Mouse (Mus musculus): ENCODE measurements around the gene Tifa. TPM values are rescaled to one million over a fixed set of nuclear protein-coding genes. Genes with fewer than 3 reads are reported as not detected.

Tifa gene
- polyA plus RNA-seq, 1 experiment from 2014 or later: 4.9 TPM

DNA sequence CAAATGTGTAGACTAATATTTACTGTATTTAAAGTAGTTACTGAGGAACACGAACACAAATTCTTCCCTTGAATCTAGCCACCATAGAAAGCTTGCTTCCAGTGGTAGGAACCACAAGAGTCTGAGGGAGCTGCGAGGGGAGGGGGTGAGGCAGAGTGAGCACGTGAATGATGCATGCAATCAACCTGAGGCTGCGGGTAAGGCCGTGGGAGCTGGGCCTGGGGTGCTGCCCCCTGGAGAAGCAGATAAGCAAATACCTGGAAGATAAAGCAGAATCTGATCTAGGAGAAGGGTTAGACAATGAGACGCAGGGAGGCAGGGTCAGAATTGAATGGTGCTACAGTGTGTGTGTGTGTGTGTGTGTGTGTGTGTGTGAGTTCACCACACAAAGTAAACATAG lies 41.5 kb downstream of the Tifa start:
- 49% methylated on average over 6 of the region's 6 CpGs for WGBS
- Histone ChIP-seq H3K9ac (no peak overlapping the region), H3K4me3 (no peak overlapping the region), H3K27ac (no peak overlapping the region), H3K4me1 (peaks cover 24% of the 10 kb centered on the region), H3K27me3 (no peaks in the 10 kb centered on the region), H3K36me3 (no peaks in the 10 kb centered on the region; the same call in 1 of the 2 replicates), H3K4me2 (no peak overlapping the region), H3K9me3 (no peaks in the 10 kb centered on the region)
- no peak for ATAC-seq (ENCODE audit: borderline replicate concordance, extremely low read depth, low FRiP score, low TSS enrichment)

- H3K4me3 ChIP-seq: no peak overlapping the region
- H3K36me3 ChIP-seq: no peaks in the 10 kb centered on the region; the same call in 1 of the 2 replicates
- H3K27ac ChIP-seq: no peak overlapping the region
- H3K27me3 ChIP-seq: no peaks in the 10 kb centered on the region
- H3K9me3 ChIP-seq: no peaks in the 10 kb centered on the region
- H3K4me1 ChIP-seq: peaks cover 17% of the 10 kb centered on the region
- 67% methylated on average over 4 of the region's 4 CpGs for WGBS
- H3K9ac ChIP-seq: no peak overlapping the region
- no peak for ATAC-seq (ENCODE audit: borderline replicate concordance, extremely low read depth, low FRiP score, low TSS enrichment)
- no peak overlapping the region for H3K4me2 ChIP-seq
Measured at GRCm38 (mm10) chr3:127834040-127834439, 44.4 kb downstream of the Tifa start.

- WGBS: 68% methylated on average over 6 of the region's 6 CpGs
- Histone ChIP-seq H3K4me3 (no peak overlapping the region), H3K9ac (no peak overlapping the region; the same call in 1 of the 2 replicates), H3K27ac (no peak overlapping the region), H3K9me3 (no peaks in the 10 kb centered on the region), H3K36me3 (no peaks in the 10 kb centered on the region; the same call in 1 of the 2 replicates), H3K27me3 (no peaks in the 10 kb centered on the region), H3K4me1 (peaks cover 17% of the 10 kb centered on the region), H3K4me2 (0 out of 2 replicates have a peak overlapping the region, but pooled peaks have one; percentile 78)
- ATAC-seq (ENCODE audit: borderline replicate concordance, extremely low read depth, low FRiP score, low TSS enrichment): no peak
Measured at GRCm38 (mm10) chr3:127835594-127835993, 46.0 kb downstream of the Tifa start.

DNA sequence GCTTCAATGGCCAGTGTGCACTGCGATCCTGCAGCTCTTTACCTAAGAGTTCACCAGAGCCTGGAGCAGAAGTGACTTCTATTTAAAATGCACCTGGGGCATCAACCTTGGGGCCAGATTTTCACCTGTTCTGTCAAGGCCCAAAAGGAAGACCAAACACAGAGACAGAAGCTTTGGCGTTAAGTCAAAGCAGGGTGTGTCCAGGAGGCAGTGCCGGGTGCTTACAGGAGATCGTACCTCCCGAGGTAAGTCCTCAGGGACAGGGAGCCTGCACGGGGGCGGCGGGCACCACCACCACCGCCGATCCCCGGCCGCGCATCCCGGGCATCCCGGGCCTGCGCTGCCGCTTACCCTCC lies 47.2 kb downstream of the Tifa start:
- under 1% methylated on average over 17 of the region's 17 CpGs for WGBS
- H3K4me3 ChIP-seq: peak overlapping the region; percentile 82
- peak overlapping the region; percentile 90 for H3K27ac ChIP-seq
- H3K4me2 ChIP-seq: peak overlapping the region; percentile 78
- peaks cover 17% of the 10 kb centered on the region for H3K4me1 ChIP-seq
- no peak for ATAC-seq (ENCODE audit: borderline replicate concordance, extremely low read depth, low FRiP score, low TSS enrichment)
- no peaks in the 10 kb centered on the region for H3K36me3 ChIP-seq
- H3K27me3 ChIP-seq: no peaks in the 10 kb centered on the region
- no peaks in the 10 kb centered on the region for H3K9me3 ChIP-seq
- H3K9ac ChIP-seq: peak overlapping the region; percentile 85

- Histone ChIP-seq H3K9me3 (no peaks in the 10 kb centered on the region), H3K4me2 (peak within 1 kb of the TSS; percentile 78), H3K4me1 (peaks cover 17% of the 10 kb centered on the region), H3K9ac (peak within 1 kb of the TSS; percentile 85), H3K27ac (peak within 1 kb of the TSS; percentile 90), H3K4me3 (peak within 1 kb of the TSS; percentile 82), H3K27me3 (no peaks in the 10 kb centered on the region), H3K36me3 (no peaks in the 10 kb centered on the region)
- peak; percentile 97 for ATAC-seq (ENCODE audit: borderline replicate concordance, extremely low read depth, low FRiP score, low TSS enrichment)
- under 1% methylated on average over 68 of the region's 89 CpGs for WGBS
Measured at GRCm38 (mm10) chr3:127837154-127837865, 47.7 kb downstream of the Tifa start, which contains the start of gene Ap1ar. Gene Ap1ar, minus strand, starts transcription at chr3:127837523.

- H3K27ac ChIP-seq: peak overlapping the region; percentile 90
- 27% methylated on average over 8 of the region's 8 CpGs for WGBS
- H3K9me3 ChIP-seq: no peaks in the 10 kb centered on the region
- no peak for ATAC-seq (ENCODE audit: borderline replicate concordance, extremely low read depth, low FRiP score, low TSS enrichment)
- H3K36me3 ChIP-seq: no peaks in the 10 kb centered on the region
- H3K4me2 ChIP-seq: peak overlapping the region; percentile 78
- H3K27me3 ChIP-seq: no peaks in the 10 kb centered on the region
- H3K9ac ChIP-seq: peak overlapping the region; percentile 85
- H3K4me3 ChIP-seq: peak overlapping the region; percentile 82
- H3K4me1 ChIP-seq: peaks cover 18% of the 10 kb centered on the region
Measured at GRCm38 (mm10) chr3:127837972-127838644, 48.5 kb downstream of the Tifa start.

GRCm38 (mm10) chr3:127841926-127842325 lies 52.3 kb downstream of the Tifa start:
- H3K4me1 ChIP-seq: peaks cover 7% of the 10 kb centered on the region
- H3K27me3 ChIP-seq: no peaks in the 10 kb centered on the region
- H3K27ac ChIP-seq: no peak overlapping the region
- no peak overlapping the region for H3K9ac ChIP-seq
- no peak for ATAC-seq (ENCODE audit: borderline replicate concordance, extremely low read depth, low FRiP score, low TSS enrichment)
- H3K4me3 ChIP-seq: no peak overlapping the region
- WGBS: 88% methylated on average over 8 of the region's 8 CpGs
- H3K36me3 ChIP-seq: no peaks in the 10 kb centered on the region
- no peaks in the 10 kb centered on the region for H3K9me3 ChIP-seq
- no peak overlapping the region for H3K4me2 ChIP-seq

DNA sequence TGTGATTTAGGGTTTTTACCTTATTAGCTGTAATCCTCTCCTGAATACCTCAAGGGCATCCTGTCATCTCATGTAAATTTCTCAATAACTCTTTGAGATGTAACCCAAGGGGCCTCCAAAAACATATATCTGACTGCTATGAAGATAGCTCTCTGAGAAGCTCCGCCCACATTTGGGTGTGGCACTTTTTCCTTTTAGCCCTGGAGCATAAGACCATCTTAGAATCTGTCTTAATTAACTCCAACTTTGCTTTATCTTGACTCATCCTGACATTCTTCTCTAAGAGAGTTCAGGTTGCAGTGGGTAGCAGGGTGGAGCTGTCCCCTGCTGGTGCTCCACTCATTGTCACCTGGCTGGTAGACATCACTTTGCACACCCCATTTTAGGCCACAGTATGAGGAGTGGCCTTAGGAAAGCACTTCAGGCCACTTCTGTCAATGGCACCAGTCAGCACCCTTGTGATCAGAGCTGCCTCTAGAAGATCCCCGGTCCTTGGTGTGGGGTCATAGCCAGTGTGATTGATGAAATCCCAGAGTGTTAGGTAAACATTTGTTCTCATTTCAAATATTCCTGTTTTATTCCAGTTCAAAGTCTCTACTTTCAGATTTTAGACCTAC lies 53.8 kb downstream of the Tifa start:
- 46% methylated on average over 2 of the region's 2 CpGs for WGBS
- H3K4me2 ChIP-seq: no peak overlapping the region
- H3K4me1 ChIP-seq: peaks cover 7% of the 10 kb centered on the region
- no peaks in the 10 kb centered on the region for H3K36me3 ChIP-seq
- no peaks in the 10 kb centered on the region for H3K27me3 ChIP-seq
- no peak overlapping the region for H3K27ac ChIP-seq
- no peak overlapping the region for H3K9ac ChIP-seq
- H3K9me3 ChIP-seq: no peaks in the 10 kb centered on the region
- peak; percentile 31; the same call in 1 of the 2 replicates for ATAC-seq (ENCODE audit: borderline replicate concordance, extremely low read depth, low FRiP score, low TSS enrichment)
- no peak overlapping the region for H3K4me3 ChIP-seq

DNA sequence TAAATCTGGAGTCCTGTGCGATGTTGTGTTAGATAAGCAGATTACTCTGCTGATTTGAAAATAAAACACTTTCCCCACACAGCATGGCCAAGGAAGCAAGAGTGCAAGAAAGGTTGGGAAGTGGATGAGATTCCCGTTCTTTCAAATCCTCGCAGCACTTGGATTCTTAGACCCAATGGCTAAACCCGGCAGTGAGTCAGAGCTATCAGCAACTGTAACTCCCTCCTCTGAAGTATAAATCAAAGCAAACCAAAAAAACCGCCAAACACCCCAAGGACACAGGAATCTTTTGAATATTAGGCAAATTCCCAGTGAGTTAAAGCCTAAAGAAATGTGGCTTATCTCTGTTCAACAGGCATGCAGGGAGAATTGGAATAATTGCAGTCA lies 54.3 kb downstream of the Tifa start:
- ATAC-seq (ENCODE audit: borderline replicate concordance, extremely low read depth, low FRiP score, low TSS enrichment): no peak
- no peaks in the 10 kb centered on the region for H3K9me3 ChIP-seq
- WGBS: 18% methylated on average over 5 of the region's 5 CpGs
- H3K4me3 ChIP-seq: no peak overlapping the region
- no peaks in the 10 kb centered on the region for H3K27me3 ChIP-seq
- no peak overlapping the region for H3K27ac ChIP-seq
- H3K4me1 ChIP-seq: peaks cover 7% of the 10 kb centered on the region
- no peak overlapping the region for H3K4me2 ChIP-seq
- H3K36me3 ChIP-seq: no peaks in the 10 kb centered on the region
- no peak overlapping the region for H3K9ac ChIP-seq

GRCm38 (mm10) chr3:127848088-127848808 lies 58.6 kb downstream of the Tifa start:
- WGBS: 61% methylated on average over 11 of the region's 11 CpGs
- Histone ChIP-seq H3K4me2 (no peak overlapping the region), H3K4me3 (no peak overlapping the region), H3K4me1 (peaks cover 5% of the 10 kb centered on the region), H3K27ac (no peak overlapping the region), H3K9ac (no peak overlapping the region), H3K27me3 (no peaks in the 10 kb centered on the region), H3K9me3 (no peaks in the 10 kb centered on the region), H3K36me3 (no peaks in the 10 kb centered on the region)
- no peak for ATAC-seq (ENCODE audit: borderline replicate concordance, extremely low read depth, low FRiP score, low TSS enrichment)

DNA sequence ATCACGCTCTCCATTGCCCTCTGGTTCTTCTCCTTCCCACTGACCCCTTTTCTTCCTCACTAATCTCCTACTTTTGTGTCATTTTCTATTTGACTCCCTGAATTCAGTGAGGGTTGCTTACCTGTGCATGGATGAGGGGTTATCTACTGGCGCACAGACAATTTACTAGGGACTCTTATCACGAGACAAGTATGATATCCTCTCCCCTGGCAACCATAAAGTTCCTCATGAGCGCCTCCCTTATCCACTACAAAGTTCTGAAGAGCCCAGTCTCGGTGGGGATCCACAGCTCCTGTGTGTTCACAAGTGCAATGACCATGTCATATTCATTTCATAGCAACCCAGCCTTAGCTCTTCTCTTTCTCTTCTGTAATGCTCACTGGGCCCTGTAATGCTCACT lies 60.3 kb downstream of the Tifa start:
- Histone ChIP-seq H3K27me3 (no peaks in the 10 kb centered on the region), H3K27ac (no peak overlapping the region), H3K4me3 (no peak overlapping the region), H3K4me2 (no peak overlapping the region), H3K4me1 (peaks cover 4% of the 10 kb centered on the region; the same call in 1 of the 2 replicates), H3K9ac (no peak overlapping the region), H3K9me3 (no peaks in the 10 kb centered on the region), H3K36me3 (no peaks in the 10 kb centered on the region)
- 74% methylated on average over 5 of the region's 5 CpGs for WGBS
- ATAC-seq (ENCODE audit: borderline replicate concordance, extremely low read depth, low FRiP score, low TSS enrichment): no peak

All from lung, embryonic 15.5 days (tissue).